Mouse (Mus musculus) liver, embryonic 14.5 days (tissue): Measurements from ENCODE around the gene Tenm2. TPM values are rescaled to one million over a fixed set of nuclear protein-coding genes. Genes with fewer than 3 reads are reported as not detected.

Experiments
- ATAC-seq: fragments of 200-750 bp; cut with Nextera tagmentation; 2 replicates; pipeline ENCODE4 v1.8.0; 2017; ENCODE audit warnings: moderate number of reproducible peaks, mild to moderate bottlenecking, moderate library complexity; ENCODE audit not compliant: insufficient read depth
- DNase-seq, 3 experiments: peaks; one replicate each; pipeline ENCODE4 v3.0.0-alpha.2; 2012 to 2013; ENCODE audit warnings: low read depth in 3 of 3, low spot score in 3 of 3
- H3K27ac ChIP-seq: fragments of 300-500 bp; sonication (generic); 2 replicates; pipeline ENCODE4 v1.5.1; 2014; ENCODE audit warnings: moderate library complexity, mild to moderate bottlenecking, control low read depth, inconsistent platforms
- H3K27me3 ChIP-seq: fragments of 300-500 bp; sonication (generic); 2 replicates; pipeline ENCODE4 v1.6.1; 2014; ENCODE audit warnings: mild to moderate bottlenecking, low read length, moderate library complexity; ENCODE audit not compliant: control insufficient read depth, insufficient read depth
- H3K36me3 ChIP-seq: fragments of 300-500 bp; sonication (generic); replicated peaks from 2 replicates; pipeline ENCODE4 v1.6.1; 2014; ENCODE audit warnings: low read depth; ENCODE audit not compliant: control insufficient read depth, insufficient read depth
- H3K4me1 ChIP-seq, 2 experiments: fragments of 200-500 bp in 1 of 2; fragments of 300-500 bp in 1 of 2; sonication (generic) in 1 of 2; replicated peaks; 2 replicates each; pipeline ENCODE4 v1.6.1; 2012 to 2014; ENCODE audit warnings: antibody characterized with exemption in 1 of 2, inconsistent platforms in 1 of 2, low read length in 1 of 2; ENCODE audit not compliant: control insufficient read depth in 2 of 2, insufficient read depth in 2 of 2
- H3K4me2 ChIP-seq: fragments of 300-500 bp; sonication (generic); 2 replicates; pipeline ENCODE4 v1.6.1; 2014; ENCODE audit warnings: low read depth, mild to moderate bottlenecking, control low read depth, moderate library complexity
- H3K4me3 ChIP-seq, 2 experiments: fragments of 200-500 bp in 1 of 2; fragments of 300-500 bp in 1 of 2; sonication (generic) in 1 of 2; 2 replicates each; pipeline ENCODE4 v1.5.1; 2012 to 2014; ENCODE audit warnings: low read depth in 2 of 2, low read length in 2 of 2, mild to moderate bottlenecking in 2 of 2, control low read depth in 1 of 2, inconsistent platforms in 1 of 2, moderate library complexity in 1 of 2; ENCODE audit not compliant: insufficient read depth in 1 of 2
- H3K9ac ChIP-seq: fragments of 300-500 bp; sonication (generic); replicated peaks from 2 replicates; pipeline ENCODE4 v1.6.1; 2014; ENCODE audit warnings: mild to moderate bottlenecking, control low read depth, moderate library complexity
- H3K9me3 ChIP-seq: fragments of 300-500 bp; sonication (generic); 2 replicates; pipeline ENCODE4 v1.6.1; 2016; ENCODE audit warnings: low read length, mixed read lengths; ENCODE audit not compliant: control insufficient read depth
- CTCF ChIP-seq: IDR thresholded peaks from 2 replicates; pipeline ENCODE4 v1.5.1; 2016; ENCODE audit warnings: antibody characterized with exemption, low read depth, control low read depth
- EP300 ChIP-seq: IDR thresholded peaks from 2 replicates; pipeline ENCODE4 v1.6.1; 2016; ENCODE audit warnings: antibody characterized with exemption, low read depth
- WGBS: fragments of 180-500 bp; shearing (Covaris S2); extraction: QIAGEN DNeasy Blood & Tissue Kit; methylation state at CpG from one replicate; pipeline ENCODE4 v1.1.7; 2014; ENCODE audit not compliant: insufficient replicate concordance; 5-methylcytosine and 5-hydroxymethylcytosine counted together
- polyA plus RNA-seq, 2 experiments: library from polyadenylated mRNA; depleted of rRNA in 1 of 2; stranded (reverse) in 1 of 2; unstranded in 1 of 2; fragments of >200 nt; fragmentation: Nextera tagmentation in 1 of 2; extraction: Ambion mirVana in 1 of 2; gene quantifications; 2 replicates each; pipeline versions ENCODE4 v1.2.1 to v1.2.3; 2012 to 2014

The Tenm2 gene
- polyA plus RNA-seq, 2 experiments = 0.06 TPM; not detected in 1

GRCm38 (mm10) chr11:36919301-36919700 is 316.5 kb downstream of the Tenm2 start:
- DNase-seq (no peak), ATAC-seq (no peak)
- H3K27ac ChIP-seq = no peak overlapping the region
- TF ChIP-seq CTCF (no peak), EP300 (no peak)
- no peak overlapping the region for H3K4me3 ChIP-seq
- H3K9ac ChIP-seq = no peak overlapping the region
- H3K9me3 ChIP-seq = no peaks in the 10 kb centered on the region
- WGBS = 52% methylated on average over 6 of the region's 6 CpGs
- H3K4me1 ChIP-seq = no peaks in the 10 kb centered on the region
- no peak overlapping the region for H3K4me2 ChIP-seq
- H3K36me3 ChIP-seq = no peaks in the 10 kb centered on the region
- H3K27me3 ChIP-seq = no peaks in the 10 kb centered on the region

- 56% methylated on average over 4 of the region's 4 CpGs for WGBS
- no peak overlapping the region for H3K4me3 ChIP-seq
Measured at GRCm38 (mm10) chr11:36911406-36911805, 324.4 kb downstream of the Tenm2 start.

GRCm38 (mm10) chr11:36909036-36909435 is 326.7 kb downstream of the Tenm2 start:
- DNase-seq (no peak), ATAC-seq (no peak)
- Histone ChIP-seq H3K27me3 (no peaks in the 10 kb centered on the region), H3K4me1 (no peaks in the 10 kb centered on the region), H3K36me3 (no peaks in the 10 kb centered on the region), H3K9ac (no peak overlapping the region), H3K4me3 (no peak overlapping the region), H3K9me3 (no peaks in the 10 kb centered on the region), H3K4me2 (no peak overlapping the region), H3K27ac (no peak overlapping the region)
- no peak for TF ChIP-seq EP300
- no peak for TF ChIP-seq CTCF
- 54% methylated on average over 1 of the region's 1 CpGs for WGBS

More at GRCm38 (mm10) chr11:36911406-36911805, 324.4 kb downstream of the Tenm2 start:
- ATAC-seq = no peak
- peak; percentile 70 for TF ChIP-seq CTCF
- no peak for TF ChIP-seq EP300
- Histone ChIP-seq H3K4me1 (no peaks in the 10 kb centered on the region), H3K36me3 (no peaks in the 10 kb centered on the region), H3K27ac (no peak overlapping the region), H3K27me3 (no peaks in the 10 kb centered on the region), H3K9me3 (no peaks in the 10 kb centered on the region), H3K9ac (no peak overlapping the region), H3K4me2 (no peak overlapping the region)
- no peak for DNase-seq

GRCm38 (mm10) chr11:36902302-36902701 is 333.5 kb downstream of the Tenm2 start:
- Histone ChIP-seq H3K9me3 (no peaks in the 10 kb centered on the region), H3K36me3 (no peaks in the 10 kb centered on the region), H3K27me3 (no peaks in the 10 kb centered on the region), H3K27ac (no peak overlapping the region), H3K9ac (no peak overlapping the region), H3K4me2 (no peak overlapping the region), H3K4me1 (no peaks in the 10 kb centered on the region), H3K4me3 (no peak overlapping the region)
- ATAC-seq (no peak), DNase-seq (no peak)
- 12% methylated on average over 2 of the region's 2 CpGs for WGBS
- TF ChIP-seq EP300 (no peak), CTCF (no peak)

GRCm38 (mm10) chr11:36893061-36893460 is 342.7 kb downstream of the Tenm2 start:
- Histone ChIP-seq H3K27me3 (no peaks in the 10 kb centered on the region), H3K4me1 (no peaks in the 10 kb centered on the region), H3K4me3 (no peak overlapping the region), H3K27ac (no peak overlapping the region), H3K9me3 (no peaks in the 10 kb centered on the region), H3K9ac (no peak overlapping the region), H3K36me3 (no peaks in the 10 kb centered on the region), H3K4me2 (no peak overlapping the region)
- no peak for DNase-seq
- no peak for ATAC-seq
- 51% methylated on average over 3 of the region's 3 CpGs for WGBS
- TF ChIP-seq CTCF = no peak
- no peak for TF ChIP-seq EP300
